Mouse (Mus musculus) frontal cortex, postnatal 14 days (tissue): ENCODE measurements around the gene Hmgcs1.
A peak's percentile ranks its signal among the peaks of the same experiment; 100 is the strongest.

Experiments used
- DNase-seq, 2 experiments: peaks; one replicate each; pipeline ENCODE4 v3.0.0; 2022; ENCODE audit warnings: low spot score in 2 of 2

The Hmgcs1 gene

DNA sequence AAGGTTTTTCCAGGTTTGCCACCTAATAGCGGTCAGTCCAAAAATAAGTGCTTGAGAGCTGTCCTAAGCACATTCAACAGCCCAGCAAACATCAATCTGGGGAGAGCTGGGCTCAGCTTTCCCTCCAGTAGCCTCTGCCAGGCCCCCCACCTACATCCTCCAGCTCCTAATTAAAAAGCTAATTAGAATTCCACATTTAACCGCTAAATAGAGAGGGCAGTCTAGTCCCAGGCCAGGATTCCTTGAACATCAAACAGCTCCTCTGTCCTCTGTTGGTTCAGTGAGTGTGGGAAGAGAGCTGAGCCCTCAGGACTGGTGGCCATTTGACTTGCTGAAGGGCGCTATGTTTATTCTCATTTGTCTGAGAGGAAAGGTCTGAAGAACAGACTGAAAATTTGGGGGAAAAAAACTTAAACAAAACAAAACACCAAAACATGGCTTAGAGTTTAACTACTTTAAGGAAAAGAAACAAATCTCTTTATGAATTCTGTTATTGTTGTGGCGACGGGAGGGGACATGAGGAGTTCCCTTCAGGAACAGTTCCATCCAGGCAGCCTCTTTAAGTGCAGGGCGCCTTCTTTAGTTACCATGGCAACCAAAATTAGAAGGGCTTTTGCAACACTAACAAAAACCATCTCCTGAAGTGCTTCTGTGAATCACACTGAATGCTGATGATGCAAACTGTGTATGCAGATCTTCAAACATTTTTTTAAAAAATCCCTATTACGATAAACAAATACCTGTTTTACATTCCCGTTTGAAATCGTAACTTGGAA, 63.9 kb downstream of the Hmgcs1 start:
- peak; percentile 17 to 34 for DNase-seq

DNA sequence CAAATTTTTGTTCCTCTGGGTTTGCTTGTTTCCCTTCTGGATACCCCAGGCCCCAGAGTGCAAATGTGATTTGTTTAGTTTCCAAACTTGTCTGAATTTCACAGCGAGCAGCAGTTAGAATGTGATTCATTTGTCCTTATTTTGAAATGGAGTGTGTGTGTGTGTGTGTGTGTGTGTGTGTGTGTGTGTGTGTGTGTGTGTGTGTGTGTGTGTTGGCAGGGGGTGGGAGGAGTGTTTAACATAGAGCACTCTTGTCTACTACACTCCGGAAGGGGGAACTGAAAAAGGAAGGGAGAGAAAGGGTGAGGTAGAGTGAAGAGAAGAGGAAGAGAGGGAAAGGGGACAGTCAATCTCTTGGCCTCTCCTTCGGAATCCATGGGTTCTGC, 64.4 kb downstream of the Hmgcs1 start:
- DNase-seq = no peak

DNA sequence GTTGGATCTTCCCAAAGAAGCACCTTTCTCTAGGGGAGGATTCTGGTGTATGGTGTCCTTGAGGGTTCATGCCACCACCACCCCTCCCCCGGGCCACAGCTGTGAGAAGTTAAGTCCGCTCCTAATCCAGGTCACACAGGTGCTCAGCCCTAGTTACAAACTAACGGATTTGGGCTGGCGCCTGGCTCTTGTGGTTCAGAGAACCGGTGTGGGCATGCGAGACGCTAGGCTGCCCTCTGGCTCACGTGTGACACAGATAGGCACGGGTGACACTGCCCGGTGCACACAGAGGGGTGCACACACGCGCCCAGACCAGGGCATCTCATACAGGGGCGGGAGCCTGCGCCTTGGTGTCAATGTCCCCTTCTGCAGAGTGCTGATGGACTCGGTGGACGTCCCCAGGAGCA, 65.0 kb downstream of the Hmgcs1 start:
- DNase-seq = peak; percentile 24 to 43

DNA sequence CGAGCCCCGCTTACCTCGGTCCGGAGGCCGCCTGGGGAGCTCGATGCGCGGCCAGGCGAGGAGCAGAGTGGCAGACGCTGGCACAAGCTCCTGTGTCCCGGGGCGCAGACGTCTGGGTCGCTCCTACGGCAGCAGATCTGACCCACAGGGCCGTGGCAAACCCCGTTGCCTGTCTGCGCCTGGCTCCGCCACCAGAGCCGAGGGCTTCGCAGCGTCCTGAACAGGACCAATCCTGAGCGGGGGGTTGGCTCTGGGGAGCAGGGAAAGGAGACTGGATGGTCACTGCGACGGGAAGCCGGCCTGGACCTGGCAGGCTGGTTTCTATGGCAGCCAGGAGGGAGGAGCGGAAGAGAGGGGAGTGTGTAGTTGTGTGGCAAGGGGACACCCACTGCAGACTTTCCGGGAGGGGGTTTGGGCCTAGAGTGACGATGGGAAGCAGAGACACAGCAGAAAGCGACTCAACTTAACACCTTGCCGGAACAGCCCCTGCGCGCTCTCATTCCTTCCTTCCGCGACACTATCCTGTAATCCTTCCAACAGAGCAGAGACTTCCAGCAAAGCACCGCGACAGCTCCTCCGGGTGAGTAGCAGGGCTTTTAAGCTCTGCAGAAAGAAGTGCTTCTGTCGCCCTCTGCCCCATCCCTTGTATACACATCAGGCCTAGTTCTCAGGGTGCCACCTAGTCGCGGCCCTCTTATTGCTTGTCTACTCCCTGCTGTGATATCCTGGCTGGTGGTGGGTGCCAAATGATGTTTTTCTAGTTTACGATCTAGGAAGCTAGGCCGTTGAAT, 65.7 kb downstream of the Hmgcs1 start, which contains the start of gene Nim1k:
Nim1k (minus strand) TSS at position 202 of the 791 bp plus-strand sequence.
- peak; percentile 75 to 83 for DNase-seq

DNA sequence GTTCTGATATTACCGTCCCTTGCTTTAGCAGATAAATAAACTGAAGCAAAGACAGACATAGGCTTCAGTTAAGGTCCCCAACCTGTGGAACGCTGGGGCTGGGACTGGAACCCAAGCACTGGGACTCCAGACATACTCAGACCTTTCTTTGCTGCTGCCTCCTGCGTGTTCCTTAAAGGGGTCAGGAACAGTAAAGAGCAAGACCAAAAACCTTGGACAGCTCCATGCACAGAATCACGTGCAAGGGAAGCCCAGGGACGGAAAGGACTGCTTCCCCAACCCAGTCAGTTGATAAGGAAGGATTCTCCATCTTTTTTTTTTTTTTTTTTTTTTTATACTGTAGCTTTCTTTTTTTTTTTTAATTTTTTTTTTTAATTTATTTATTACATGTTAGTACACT, 66.7 kb downstream of the Hmgcs1 start:
- no peak for DNase-seq
